Comparison of ENCODE assay signal across 18 mouse cellular contexts in genomic region chr1:182592436-182592835, GRCm38 (mm10). TPM values are rescaled to one million over a fixed set of nuclear protein-coding genes. Genes with fewer than 3 reads are reported as not detected.
"Had no signal": no experiment of that assay in that cellular context is flagged by ENCODE, and none has a peak within 500 bp of the region (broad histone marks: within the 10 kb centered on the region; RNA-seq: fewer than 3 reads in every experiment).

No protein-coding gene starts in this region.

- H3K4me1 ChIP-seq: liver, embryonic 12.5 days; neural tube, embryonic 13.5 days had no signal

- H3K27me3 ChIP-seq: neural tube, embryonic 13.5 days; neural tube, embryonic 15.5 days had no signal

- DNase-seq: midbrain, embryonic 14.5 days; retina, postnatal 1 day; right cerebral cortex, adult 18-20 months; right cerebral cortex, postnatal 25 days; right cerebral cortex, postnatal 4 days; spleen, adult 18-20 months; thymus, adult 18-20 months; thymus, postnatal 14 days; thymus, postnatal 36 days had no signal

- H3K4me2 ChIP-seq: liver, embryonic 12.5 days; midbrain, embryonic 12.5 days; neural tube, embryonic 13.5 days; neural tube, embryonic 15.5 days had no signal

- H3K4me3 ChIP-seq: liver, embryonic 12.5 days; midbrain, embryonic 10.5 days; midbrain, embryonic 12.5 days; myocyte; neural tube, embryonic 13.5 days; neural tube, embryonic 15.5 days had no signal

- H3K9me3 ChIP-seq: liver, embryonic 12.5 days; midbrain, embryonic 10.5 days; midbrain, embryonic 12.5 days; neural tube, embryonic 13.5 days; neural tube, embryonic 15.5 days had no signal

- ATAC-seq: liver, embryonic 12.5 days; midbrain, embryonic 16.5 days had no signal

- H3K27ac ChIP-seq: liver, embryonic 12.5 days; liver, embryonic 14.5 days; midbrain, embryonic 12.5 days; neural tube, embryonic 13.5 days; neural tube, embryonic 15.5 days had no signal

- H3K36me3 ChIP-seq: liver, embryonic 12.5 days; midbrain, embryonic 10.5 days; midbrain, embryonic 12.5 days; neural tube, embryonic 13.5 days; neural tube, embryonic 15.5 days had no signal

- H3K9ac ChIP-seq: liver, embryonic 12.5 days; liver, embryonic 14.5 days; midbrain, embryonic 12.5 days; neural tube, embryonic 13.5 days; neural tube, embryonic 15.5 days had no signal

RNA-seq across cellular contexts. Expression of gene Capn8, which starts 27.6 kb away (rescaled TPM):
- polyA plus RNA-seq: liver, embryonic 12.5 days; midbrain, embryonic 14.5 days; myocyte; neural tube, embryonic 11.5 days had no signal
